Mouse (Mus musculus) mature B cell (primary cell): ENCODE measurements around the gene 5530401A14Rik.

ENCODE experiments used
- in situ Hi-C: fragments of 300-500 bp; cut with MboI; formaldehyde crosslinking; loops from 2 replicates; pipeline ENCODE4 v1.14.3; 2019

Gene 5530401A14Rik

GRCm38 (mm10) chr11:81860250-81860972 lies at the start of gene 5530401A14Rik:
Gene 5530401A14Rik (plus strand): TSS chr11:81860673.
- in situ Hi-C loops = no loop called here

- in situ Hi-C loops = no loop called here
These were observed 45.7 kb upstream of the 5530401A14Rik start for GRCm38 (mm10) chr11:81814816-81815215.

- in situ Hi-C loops = no loop called here
These were observed 43.9 kb upstream of the 5530401A14Rik start for GRCm38 (mm10) chr11:81816531-81816930.

GRCm38 (mm10) chr11:81832381-81832780 lies 28.1 kb upstream of the 5530401A14Rik start:
- in situ Hi-C loops = no loop called here

GRCm38 (mm10) chr11:81838426-81838825 lies 22.0 kb upstream of the 5530401A14Rik start:
- in situ Hi-C loops = no loop called here

- in situ Hi-C loops = no loop called here
These were observed 19.5 kb upstream of the 5530401A14Rik start for GRCm38 (mm10) chr11:81841001-81841400.

GRCm38 (mm10) chr11:81845010-81845685 lies 15.3 kb upstream of the 5530401A14Rik start:
- in situ Hi-C loops = no loop called here

GRCm38 (mm10) chr11:81845686-81846036 lies 14.8 kb upstream of the 5530401A14Rik start:
- in situ Hi-C loops = no loop called here

GRCm38 (mm10) chr11:81847773-81848490 lies 12.5 kb upstream of the 5530401A14Rik start:
- in situ Hi-C loops = no loop called here

- in situ Hi-C loops = no loop called here
These were observed 5.3 kb downstream of the 5530401A14Rik start for GRCm38 (mm10) chr11:81865661-81866382.

GRCm38 (mm10) chr11:81871506-81872213 lies 11.2 kb downstream of the 5530401A14Rik start:
- in situ Hi-C loops = no loop called here

- in situ Hi-C loops = no loop called here
These were observed 36.0 kb downstream of the 5530401A14Rik start for GRCm38 (mm10) chr11:81896511-81896910.

- in situ Hi-C loops = no loop called here
These were observed 37.3 kb downstream of the 5530401A14Rik start for GRCm38 (mm10) chr11:81897547-81898354.

- in situ Hi-C loops = no loop called here
These were observed 41.8 kb downstream of the 5530401A14Rik start for GRCm38 (mm10) chr11:81902318-81902717.

GRCm38 (mm10) chr11:81908760-81909159 lies 48.3 kb downstream of the 5530401A14Rik start:
- in situ Hi-C loops = no loop called here

- in situ Hi-C loops = no loop called here
These were observed 49.0 kb downstream of the 5530401A14Rik start for GRCm38 (mm10) chr11:81909397-81909894.

GRCm38 (mm10) chr11:81913071-81913470 lies 52.6 kb downstream of the 5530401A14Rik start:
- in situ Hi-C loops = no loop called here

GRCm38 (mm10) chr11:81915501-81915900 lies 55.0 kb downstream of the 5530401A14Rik start:
- in situ Hi-C loops = no loop called here

GRCm38 (mm10) chr11:81923096-81923495 lies 62.6 kb downstream of the 5530401A14Rik start:
- in situ Hi-C loops = no loop called here

GRCm38 (mm10) chr11:81923626-81924025 lies 63.2 kb downstream of the 5530401A14Rik start:
- in situ Hi-C loops = no loop called here
